Mouse (Mus musculus): ENCODE measurements around the gene Abhd17a.

DNA sequence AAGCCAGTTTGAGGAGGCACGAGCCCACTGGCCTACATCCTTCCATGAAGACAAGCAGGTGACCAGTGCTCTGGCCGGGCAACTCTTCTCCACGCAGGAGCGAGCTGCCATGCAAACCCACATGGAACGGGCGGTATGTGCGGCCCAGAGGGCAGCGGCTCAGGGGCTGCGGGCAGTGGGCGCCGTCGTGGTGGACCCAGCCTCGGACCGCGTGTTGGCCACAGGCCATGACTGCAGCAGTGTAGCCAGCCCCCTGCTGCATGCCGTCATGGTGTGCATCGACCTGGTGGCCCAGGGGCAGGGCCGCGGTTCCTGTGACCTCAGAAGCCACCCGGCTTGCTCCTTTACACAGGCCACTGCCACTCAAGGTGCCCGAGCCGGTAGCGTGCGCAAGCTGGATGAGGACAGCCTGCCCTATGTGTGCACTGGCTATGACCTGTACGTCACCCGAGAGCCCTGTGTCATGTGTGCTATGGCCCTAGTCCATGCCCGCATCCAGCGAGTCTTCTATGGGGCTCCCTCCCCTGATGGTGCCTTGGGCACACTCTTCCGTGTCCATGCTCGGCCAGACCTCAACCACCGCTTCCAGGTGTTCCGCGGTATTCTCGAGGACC is 16.7 kb upstream of the Abhd17a start:
- no peak for TF ChIP-seq CTCF (IDR thresholded peaks at IDR 0.05; ENCODE audit: borderline replicate concordance, insufficient read depth, low read length)
- TF ChIP-seq POLR2A (IDR thresholded peaks at IDR 0.05; ENCODE audit: low read depth, low read length) = no peak
